Mouse (Mus musculus): ENCODE data around the gene Mamstr.

Mamstr gene

DNA sequence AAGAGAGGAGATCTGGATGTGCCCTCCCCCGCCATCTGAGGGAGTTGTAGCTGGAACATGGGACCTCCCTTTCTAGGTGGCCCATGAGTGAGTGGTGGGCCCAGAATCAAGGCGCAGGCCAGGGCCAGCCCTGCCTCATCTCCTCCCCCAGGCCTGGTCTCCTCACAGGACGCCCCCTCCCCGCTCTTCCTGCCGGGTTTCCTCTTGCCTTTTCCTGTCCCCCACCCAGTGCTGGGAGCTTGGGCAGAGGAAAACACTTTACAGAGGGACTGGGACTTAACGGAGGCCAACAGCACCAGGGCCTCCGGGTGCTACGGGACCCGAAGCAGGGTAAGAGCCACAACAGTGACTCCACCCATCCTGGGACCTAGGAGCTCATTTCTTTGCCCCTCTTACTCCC, 12.5 kb upstream of the Mamstr start, which contains the start of gene Rasip1:
Gene Rasip1, plus strand, starts transcription at position 228 of the 400 bp plus-strand sequence.
- in situ Hi-C loops (cut with MboI, MseI): no loop called here

DNA sequence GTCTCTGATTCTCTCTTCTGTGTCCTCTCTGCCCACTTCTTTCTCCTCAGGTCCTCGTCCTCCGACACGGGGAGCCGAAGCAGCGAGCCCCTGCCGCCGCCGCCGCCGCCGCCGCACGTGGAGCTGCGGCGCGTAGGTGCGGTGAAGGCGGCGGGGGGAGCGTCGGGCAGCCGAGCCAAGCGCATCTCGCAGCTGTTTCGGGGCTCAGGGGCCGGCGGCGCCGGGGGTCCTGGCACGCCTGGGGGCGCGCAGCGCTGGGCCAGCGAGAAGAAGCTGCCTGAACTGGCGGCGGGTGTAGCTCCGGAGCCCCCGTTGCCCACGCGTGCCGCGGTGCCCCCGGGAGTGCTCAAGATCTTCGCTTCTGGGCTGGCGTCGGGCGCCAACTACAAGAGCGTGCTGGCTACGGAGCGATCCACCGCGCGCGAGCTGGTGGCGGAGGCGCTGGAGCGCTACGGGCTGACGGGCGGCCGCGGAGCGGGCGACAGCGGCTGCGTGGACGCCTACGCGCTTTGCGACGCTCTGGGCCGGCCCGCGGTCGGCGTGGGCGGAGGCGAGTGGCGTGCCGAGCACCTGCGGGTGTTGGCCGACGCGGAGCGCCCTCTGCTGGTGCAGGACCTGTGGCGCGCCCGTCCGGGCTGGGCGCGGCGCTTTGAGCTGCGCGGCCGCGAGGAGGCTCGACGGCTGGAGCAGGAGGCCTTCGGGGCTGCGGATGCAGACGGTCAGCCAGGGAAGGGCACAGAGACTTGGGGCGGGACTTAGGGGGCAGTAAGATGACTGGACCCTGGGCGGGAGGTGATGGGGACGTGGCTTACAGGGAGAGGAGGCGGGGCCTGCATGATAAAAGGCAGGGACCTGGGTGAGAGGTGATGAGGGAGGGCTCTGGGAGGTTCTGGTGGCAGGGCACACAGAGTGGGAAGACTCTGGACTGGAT, 11.1 kb upstream of the Mamstr start:
- in situ Hi-C loops (cut with MboI, MseI): no loop called here

- in situ Hi-C loops (cut with MboI, MseI): no loop called here
These were observed 9.5 kb upstream of the Mamstr start for GRCm38 (mm10) chr7:45630064-45630907.

DNA sequence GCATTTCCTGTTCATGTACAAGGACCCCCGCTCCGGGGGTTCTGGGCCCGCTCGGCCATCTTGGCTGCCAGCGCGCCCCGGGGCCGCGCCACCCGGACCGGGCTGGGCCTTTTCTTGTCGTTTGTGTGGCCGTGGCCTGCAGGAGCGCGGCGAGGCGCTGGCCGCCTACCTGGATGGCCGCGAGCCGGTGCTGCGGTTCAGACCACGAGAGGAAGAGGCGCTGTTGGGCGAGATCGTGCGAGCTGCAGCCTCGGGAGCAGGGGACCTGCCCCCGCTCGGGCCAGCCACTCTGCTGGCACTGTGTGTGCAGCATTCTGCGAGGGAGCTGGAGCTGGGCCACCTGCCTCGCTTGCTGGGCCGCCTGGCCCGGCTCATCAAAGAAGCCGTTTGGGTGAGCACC, 7.3 kb upstream of the Mamstr start:
- in situ Hi-C loops (cut with MboI, MseI): no loop called here

DNA sequence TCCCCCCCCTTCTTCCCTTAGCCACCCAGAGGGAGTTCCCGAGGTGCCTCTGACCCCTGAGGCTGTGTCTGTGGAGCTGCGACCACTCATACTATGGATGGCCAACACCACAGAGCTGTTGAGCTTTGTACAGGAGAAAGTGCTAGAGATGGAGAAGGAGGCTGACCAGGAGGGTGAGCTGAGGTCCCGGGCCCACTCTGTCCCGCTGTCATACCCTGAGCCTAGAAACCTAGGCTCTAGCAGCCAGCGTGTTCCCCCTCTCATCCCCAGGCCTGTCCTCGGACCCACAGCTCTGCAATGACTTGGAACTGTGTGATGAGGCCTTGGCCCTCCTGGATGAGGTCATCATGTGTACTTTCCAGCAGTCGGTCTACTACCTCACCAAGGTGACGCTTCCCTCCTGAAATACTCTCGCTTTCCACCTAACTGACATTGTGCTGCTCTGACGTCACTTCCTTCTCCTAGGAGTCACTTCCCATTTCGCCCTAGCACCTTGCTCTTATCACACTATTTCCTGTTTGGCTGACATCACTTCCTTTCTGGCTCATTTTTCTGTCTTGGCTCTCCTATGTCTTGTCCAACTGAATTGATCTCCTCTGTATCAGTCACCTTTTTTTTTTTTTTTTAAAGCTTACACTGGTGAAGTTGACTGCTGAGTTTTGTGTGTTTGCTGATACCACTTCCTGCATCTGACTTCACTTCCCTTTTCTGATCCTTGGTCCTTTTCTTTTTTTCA, 4.7 kb upstream of the Mamstr start:
- in situ Hi-C loops (cut with MboI, MseI): no loop called here

DNA sequence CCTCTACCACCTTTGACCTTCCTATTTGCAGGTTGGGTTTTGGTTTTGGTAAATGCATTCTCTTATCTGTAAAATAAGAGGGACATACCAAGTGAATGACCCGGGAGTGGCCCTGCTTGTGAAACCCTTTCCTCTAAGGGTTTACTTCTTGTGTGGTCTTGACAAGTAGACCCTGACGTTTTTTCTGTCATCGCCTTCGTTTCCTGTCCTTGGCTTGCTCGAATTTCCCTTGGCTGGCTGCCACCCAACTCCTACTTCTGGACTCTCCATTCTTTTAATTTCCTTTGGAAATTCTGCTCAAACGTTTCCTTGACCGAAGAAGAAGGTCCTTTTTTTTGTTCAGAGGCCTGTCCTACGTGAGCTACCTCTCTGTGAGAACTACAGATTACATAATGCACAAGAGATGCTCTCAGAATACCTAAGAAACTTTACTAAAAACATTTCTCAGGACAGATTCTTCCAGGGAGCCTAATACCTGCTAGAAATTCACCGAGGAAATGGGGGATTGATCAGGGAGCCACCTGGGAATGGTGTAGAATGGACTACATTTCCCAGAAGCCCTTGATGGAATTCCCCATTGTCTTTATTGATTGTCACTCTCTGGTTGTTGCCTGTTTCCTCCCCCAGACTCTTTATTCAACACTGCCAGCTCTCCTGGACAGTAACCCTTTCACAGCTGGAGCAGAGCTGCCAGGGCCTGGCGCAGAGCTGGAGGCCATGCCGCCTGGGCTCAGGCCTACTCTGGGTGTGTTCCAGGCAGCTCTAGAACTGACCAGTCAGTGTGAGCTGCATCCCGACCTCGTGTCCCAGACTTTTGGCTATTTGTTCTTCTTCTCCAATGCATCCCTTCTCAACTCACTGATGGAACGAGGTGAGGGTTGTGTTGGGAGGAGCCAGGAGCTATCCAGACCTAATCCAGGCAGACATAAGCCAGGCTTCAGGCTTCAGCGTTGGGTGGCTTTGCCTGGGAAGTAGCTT, 3.8 kb upstream of the Mamstr start:
- in situ Hi-C loops (cut with MboI, MseI): no loop called here

DNA sequence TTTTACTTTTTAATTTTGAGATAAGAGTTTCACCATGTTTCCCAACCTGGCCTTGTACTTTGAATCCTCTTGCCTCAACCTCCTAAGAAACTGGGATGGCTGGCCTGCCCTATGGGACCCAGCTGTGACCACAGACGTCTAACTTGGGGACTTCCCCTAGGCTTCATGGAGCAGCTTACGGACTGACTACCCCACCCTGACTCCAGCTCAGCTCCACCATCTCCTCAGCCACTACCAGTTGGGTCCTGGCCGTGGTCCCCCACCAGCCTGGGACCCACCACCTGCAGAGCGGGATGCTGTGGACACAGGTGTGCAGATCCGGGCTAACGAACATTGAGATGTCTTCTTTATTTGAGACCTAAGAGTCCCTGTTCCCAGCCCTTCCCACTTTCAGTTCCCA, 2.1 kb upstream of the Mamstr start:
- in situ Hi-C loops (cut with MboI, MseI): no loop called here

DNA sequence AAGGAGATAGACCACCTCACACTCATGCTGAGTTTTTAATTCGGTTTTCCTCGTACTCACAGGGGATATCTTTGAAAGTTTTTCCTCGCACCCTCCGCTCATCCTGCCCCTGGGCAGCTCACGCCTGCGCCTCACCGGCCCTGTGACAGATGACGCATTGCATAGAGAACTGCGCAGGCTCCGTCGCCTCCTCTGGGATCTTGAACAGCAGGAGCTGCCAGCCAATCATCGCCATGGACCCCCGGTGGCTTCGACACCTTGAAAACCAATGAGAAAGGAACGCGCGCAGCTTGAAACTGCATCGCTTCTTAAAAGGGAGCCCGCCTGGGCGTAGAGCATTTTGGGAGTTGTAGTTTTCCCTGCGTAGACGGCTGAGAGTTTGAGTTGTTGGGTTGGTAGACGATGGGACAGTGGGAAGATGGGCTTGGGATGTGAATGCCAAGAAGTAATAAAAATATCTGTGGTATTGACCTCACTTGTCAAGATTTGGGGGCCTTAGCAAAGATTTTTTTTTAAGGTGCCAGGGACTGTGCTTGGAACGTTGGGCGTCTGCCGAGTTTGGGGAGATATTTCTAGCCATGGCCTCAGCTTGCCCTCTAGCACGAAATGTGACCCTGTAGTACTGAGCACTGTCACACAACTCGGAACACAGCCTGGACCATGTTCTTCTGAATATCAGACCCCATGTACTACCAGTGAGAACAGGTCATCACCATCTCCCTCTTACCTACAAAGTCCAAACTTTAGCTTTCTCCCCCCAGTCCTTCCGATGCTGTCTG, 965 bp upstream of the Mamstr start:
- in situ Hi-C loops (cut with MboI, MseI): no loop called here

DNA sequence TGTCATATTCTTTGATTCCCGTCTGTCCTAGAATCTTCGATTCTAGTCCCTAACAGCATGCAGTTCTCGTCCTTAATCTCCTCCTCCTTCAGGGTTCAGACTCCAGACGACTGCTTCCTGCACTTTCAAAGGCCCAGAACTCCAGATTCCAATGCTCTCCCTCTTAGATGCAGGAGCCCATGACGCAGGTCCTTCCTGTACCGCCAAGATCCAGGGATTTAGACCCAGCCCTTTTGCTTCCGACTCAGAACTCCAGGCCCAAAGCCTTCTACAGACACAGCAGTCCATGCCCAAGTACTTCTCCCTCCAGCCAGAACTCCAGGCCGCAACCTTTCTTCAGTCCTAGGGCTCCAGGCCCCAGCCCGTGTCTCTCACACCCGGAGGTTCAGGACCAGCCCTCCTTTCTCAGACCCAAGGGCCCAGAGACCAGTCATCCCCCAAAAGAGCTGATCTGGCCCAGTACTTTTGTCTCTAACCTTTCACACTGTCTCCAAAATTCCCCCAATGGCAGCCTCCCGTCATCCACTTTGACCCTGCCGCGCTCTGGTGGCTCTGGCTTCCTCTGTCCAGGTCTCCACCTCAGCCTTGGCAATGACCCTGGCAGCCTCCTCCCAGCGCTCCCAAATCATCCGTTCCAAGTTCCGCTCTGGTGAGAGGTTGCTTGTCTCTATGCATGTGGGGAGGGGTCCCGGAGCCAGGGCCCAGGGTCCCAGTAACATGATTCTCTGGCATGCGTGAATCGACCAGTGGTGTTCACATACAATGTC, 597 bp downstream of the Mamstr start:
- in situ Hi-C loops (cut with MboI, MseI): no loop called here

GRCm38 (mm10) chr7:45641391-45642040, 1.7 kb downstream of the Mamstr start:
- in situ Hi-C loops (cut with MboI, MseI): no loop called here

GRCm38 (mm10) chr7:45642083-45642482, 2.3 kb downstream of the Mamstr start:
- in situ Hi-C loops (cut with MboI, MseI): no loop called here

DNA sequence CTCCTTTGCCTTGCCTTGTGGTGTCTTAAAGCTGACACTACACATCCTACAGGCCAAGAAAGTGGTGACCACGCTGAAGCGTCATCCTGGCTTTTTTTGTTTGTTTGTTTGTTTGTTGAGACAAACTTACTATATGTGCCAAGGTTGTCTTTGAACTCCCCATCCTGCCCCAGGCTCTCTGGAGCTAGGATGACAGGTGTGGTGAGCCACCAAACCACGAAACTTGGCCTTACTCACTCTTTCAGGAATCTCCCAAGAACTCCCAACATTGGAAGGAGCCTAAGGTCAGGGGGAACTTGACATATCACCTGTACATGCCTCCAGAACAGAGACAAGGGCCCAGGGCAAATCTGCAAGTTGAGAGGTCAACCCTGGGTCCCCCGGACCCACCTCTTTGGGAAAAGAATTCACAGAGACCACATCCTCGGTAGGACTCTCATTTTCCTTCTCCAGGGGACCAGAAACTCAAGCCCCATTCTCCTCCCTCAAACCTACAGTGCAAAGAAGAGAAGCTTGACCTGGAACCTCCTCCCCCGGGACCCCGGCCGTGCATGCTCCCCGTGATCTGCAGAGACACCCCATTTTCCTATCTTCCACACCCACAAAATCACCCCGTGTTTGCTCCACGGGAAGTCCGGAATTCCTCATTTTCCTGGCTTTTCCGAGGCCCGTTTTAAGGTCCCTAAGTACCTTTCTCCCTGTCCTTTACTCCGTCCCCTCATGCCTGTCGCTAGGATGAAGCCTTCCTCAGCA, 2.9 kb downstream of the Mamstr start:
- in situ Hi-C loops (cut with MboI, MseI): no loop called here

DNA sequence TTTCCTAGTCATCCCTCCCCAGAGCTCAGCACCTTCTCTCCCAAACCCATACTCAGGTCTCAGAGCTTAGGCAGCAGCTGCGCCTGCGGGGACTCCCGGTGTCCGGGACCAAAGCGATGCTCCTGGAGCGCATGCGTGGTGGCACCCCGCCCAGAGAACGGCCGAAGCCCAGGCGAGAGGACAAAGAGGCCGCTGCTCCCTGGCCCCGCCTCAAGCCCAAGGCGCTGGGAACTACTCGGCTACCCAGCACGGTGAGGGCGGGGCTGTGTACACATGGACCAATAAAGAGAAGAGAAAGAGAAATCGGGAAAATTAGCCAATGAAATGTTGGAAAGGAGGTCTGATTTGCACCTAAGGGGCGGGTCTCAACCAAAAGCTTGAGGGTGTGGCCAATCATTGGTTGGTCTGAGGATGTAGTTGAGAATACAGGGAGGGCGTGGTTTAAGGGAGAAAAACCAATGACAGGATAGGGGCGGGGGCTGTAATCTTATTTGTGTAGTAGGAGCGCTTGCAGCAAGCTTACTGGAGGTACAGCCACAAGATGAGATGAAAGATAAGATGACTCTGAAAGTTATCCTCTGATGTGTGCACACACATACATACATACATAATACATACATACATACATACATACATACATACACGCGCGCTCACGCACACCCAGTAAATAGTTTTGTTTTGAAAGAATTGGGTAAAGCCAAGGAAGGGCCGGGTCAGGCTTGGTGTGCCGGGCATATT, 3.8 kb downstream of the Mamstr start:
- in situ Hi-C loops (cut with MboI, MseI): no loop called here

- in situ Hi-C loops (cut with MboI, MseI): no loop called here
These were observed 4.4 kb downstream of the Mamstr start for GRCm38 (mm10) chr7:45644183-45644582.

GRCm38 (mm10) chr7:45644872-45645590, 5.3 kb downstream of the Mamstr start:
- in situ Hi-C loops (cut with MboI, MseI): no loop called here

GRCm38 (mm10) chr7:45645591-45645971, 5.8 kb downstream of the Mamstr start:
- in situ Hi-C loops (cut with MboI, MseI): no loop called here

DNA sequence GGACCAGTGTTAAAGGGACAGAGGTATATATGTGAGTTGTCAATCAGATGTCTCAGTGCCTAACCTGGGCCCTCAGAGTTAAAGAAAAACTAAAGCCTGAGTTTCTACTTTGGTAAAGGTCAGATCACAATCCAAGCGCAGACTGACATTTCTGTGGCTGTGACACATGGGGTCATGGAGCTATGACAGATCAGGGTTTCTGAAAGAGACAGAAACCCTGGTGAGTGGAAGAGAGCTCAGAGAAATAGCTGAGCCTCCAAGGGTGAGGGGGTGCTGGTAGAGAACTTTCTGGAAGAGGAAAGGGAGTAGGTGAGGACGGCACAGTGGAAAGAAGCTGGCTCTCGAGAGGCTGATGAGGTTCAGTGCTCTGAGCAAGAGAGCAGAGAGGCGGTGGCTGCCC, 6.9 kb downstream of the Mamstr start:
- in situ Hi-C loops (cut with MboI, MseI): no loop called here
